ENCODE assay signal across 13 mouse cellular contexts in the genomic region with DNA sequence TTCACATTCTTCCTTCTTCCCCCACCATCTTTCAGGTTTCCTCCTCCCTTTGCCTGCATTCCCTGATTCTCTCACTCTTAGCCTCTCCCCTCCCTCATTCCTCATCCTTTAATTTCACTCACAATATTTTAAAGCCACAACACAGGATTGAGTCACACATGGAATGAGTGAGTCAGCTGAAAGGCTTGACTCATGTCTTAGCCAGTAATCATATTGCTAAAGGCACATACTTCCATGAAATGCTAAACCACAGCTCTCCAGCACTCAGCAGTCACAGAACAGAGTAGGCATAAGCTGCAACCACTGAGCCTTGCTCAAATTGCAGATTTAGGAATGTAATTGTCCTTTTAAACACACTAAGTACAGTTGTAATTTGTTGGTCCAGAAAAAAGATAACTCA.
DNase-seq lines count a peak whose midpoint lies in the region.
"Had no signal": no experiment of that assay in that cellular context is flagged by ENCODE, and none has a peak within 500 bp of the region (broad histone marks: within the 10 kb centered on the region; RNA-seq: fewer than 3 reads in every experiment).

No protein-coding gene starts in this region.

- DNase-seq in adrenal gland, postnatal 10 days = peak; percentile 2
- DNase-seq in adrenal gland, adult 18-20 months (ENCODE audit: low spot score in 2 of 2) = no peak
- peak; percentile 2 for DNase-seq in urinary bladder, postnatal 14 days (ENCODE audit: low spot score)
- DNase-seq in urinary bladder, adult 2 months (ENCODE audit: low spot score) = no peak
- peak; percentile 43 for DNase-seq in brain, adult 2 months (ENCODE audit: low read depth, low spot score)
- no peak for DNase-seq in cerebellum, adult 8-10 months
- DNase-seq in kidney, postnatal 10 days = no peak
- DNase-seq: cerebellum, adult 18-20 months; cerebellum, postnatal 36 days; kidney, adult 2 months; lung, adult 18-20 months; lung, postnatal 14 days; thymus, postnatal 36 days had no signal

Comparison
In these comparisons a context has a peak if more than half of its experiments do, and no peak if none do; other contexts are left out.
1. DNase-seq: peak in adrenal gland, postnatal 10 days (single experiment), urinary bladder, postnatal 14 days (single experiment) and brain, adult 2 months (single experiment); none in adrenal gland, adult 18-20 months (0 of 2), urinary bladder, adult 2 months (single experiment), cerebellum, adult 8-10 months (single experiment) and kidney, postnatal 10 days (single experiment).